Mouse (Mus musculus) E14TG2a.4 (cell line): ENCODE measurements around the gene Mob3a.
"Not testable (repeated sequence)": the region's sequence is repeated elsewhere in the genome, so short reads cannot be mapped to it uniquely, and the experiment has no call there.

Experiments used
- H3K27me3 ChIP-seq: 2 replicates; pipeline ENCODE4 v1.6.1; 2014; ENCODE audit warnings: low read length, control low read depth; ENCODE audit not compliant: insufficient read depth
- H3K36me3 ChIP-seq: 2 replicates; pipeline ENCODE4 v1.6.1; 2014; ENCODE audit warnings: low read length, control low read depth; ENCODE audit not compliant: insufficient read depth
- H3K4me1 ChIP-seq: replicated peaks from 2 replicates; pipeline ENCODE4 v1.6.1; 2014; ENCODE audit warnings: low read depth, low read length, control low read depth
- H3K4me3 ChIP-seq: replicated peaks from 2 replicates; pipeline ENCODE4 v1.5.1; 2014; ENCODE audit warnings: mild to moderate bottlenecking, low read length
- H3K9me3 ChIP-seq: 2 replicates; pipeline ENCODE4 v1.6.1; 2014; ENCODE audit warnings: low read length, control low read depth
- CTCF ChIP-seq: conservative IDR thresholded peaks from 2 replicates; pipeline ENCODE4 v1.5.1; 2014; ENCODE audit warnings: low read length
- NANOG ChIP-seq: IDR thresholded peaks from 2 replicates; pipeline ENCODE4 v1.6.1; 2014; ENCODE audit warnings: borderline replicate concordance, low read length, mixed read lengths
- POU5F1 ChIP-seq: IDR thresholded peaks from 2 replicates; pipeline ENCODE4 v1.6.1; 2014; ENCODE audit warnings: low read length, borderline replicate concordance

Mob3a gene

GRCm38 (mm10) chr10:80656130-80656862, 45.5 kb downstream of the Mob3a start:
- no peaks in the 10 kb centered on the region for H3K9me3 ChIP-seq
- peaks cover 85% of the 10 kb centered on the region for H3K4me1 ChIP-seq
- H3K4me3 ChIP-seq, result peak overlapping the region; percentile 93
- H3K27me3 ChIP-seq, result no peaks in the 10 kb centered on the region
- TF ChIP-seq POU5F1, result no peak
- peaks cover 36% of the 10 kb centered on the region for H3K36me3 ChIP-seq

GRCm38 (mm10) chr10:80655406-80656129, 46.2 kb downstream of the Mob3a start:
- H3K9me3 ChIP-seq, result no peaks in the 10 kb centered on the region
- peaks cover 85% of the 10 kb centered on the region for H3K4me1 ChIP-seq
- H3K36me3 ChIP-seq, result peaks cover 44% of the 10 kb centered on the region
- TF ChIP-seq NANOG, result no peak
- TF ChIP-seq POU5F1, result no peak
- no peak for TF ChIP-seq CTCF
- no peaks in the 10 kb centered on the region for H3K27me3 ChIP-seq
- H3K4me3 ChIP-seq, result peak overlapping the region; percentile 93

- Histone ChIP-seq H3K4me1 (peaks cover 89% of the 10 kb centered on the region), H3K9me3 (no peaks in the 10 kb centered on the region), H3K4me3 (peak overlapping the region; percentile 93), H3K27me3 (no peaks in the 10 kb centered on the region), H3K36me3 (peaks cover 50% of the 10 kb centered on the region)
- TF ChIP-seq CTCF (no peak), POU5F1 (no peak), NANOG (no peak)
Observed at GRCm38 (mm10) chr10:80654866-80655265, 46.9 kb downstream of the Mob3a start.

- TF ChIP-seq NANOG, result no peak
- no peak for TF ChIP-seq POU5F1
- no peak for TF ChIP-seq CTCF
- no peaks in the 10 kb centered on the region for H3K27me3 ChIP-seq
- peaks cover 64% of the 10 kb centered on the region for H3K36me3 ChIP-seq
- no peaks in the 10 kb centered on the region for H3K9me3 ChIP-seq
- H3K4me1 ChIP-seq, result peaks cover 85% of the 10 kb centered on the region
- H3K4me3 ChIP-seq, result no peak overlapping the region
Observed at GRCm38 (mm10) chr10:80653156-80653720, 48.5 kb downstream of the Mob3a start.

- H3K9me3 ChIP-seq, result no peaks in the 10 kb centered on the region
- H3K4me3 ChIP-seq, result no peak overlapping the region
- TF ChIP-seq POU5F1 (no peak), CTCF (no peak), NANOG (no peak)
- peaks cover 83% of the 10 kb centered on the region for H3K4me1 ChIP-seq
- peaks cover 91% of the 10 kb centered on the region for H3K36me3 ChIP-seq
- no peaks in the 10 kb centered on the region for H3K27me3 ChIP-seq
Observed at GRCm38 (mm10) chr10:80650392-80650791, 51.4 kb downstream of the Mob3a start.

- not testable (repeated sequence) for H3K9me3 ChIP-seq, H3K4me3 ChIP-seq, H3K27me3 ChIP-seq
- Histone ChIP-seq H3K36me3 (peaks cover 91% of the 10 kb centered on the region), H3K4me1 (peaks cover 83% of the 10 kb centered on the region)
Observed at GRCm38 (mm10) chr10:80649910-80650309, 51.9 kb downstream of the Mob3a start.

GRCm38 (mm10) chr10:80646936-80647335, 54.8 kb downstream of the Mob3a start:
- H3K36me3 ChIP-seq, result peaks cover 95% of the 10 kb centered on the region
- peaks cover 81% of the 10 kb centered on the region for H3K4me1 ChIP-seq
- TF ChIP-seq CTCF (no peak), POU5F1 (no peak), NANOG (no peak)
- H3K27me3 ChIP-seq, result no peaks in the 10 kb centered on the region
- no peak overlapping the region for H3K4me3 ChIP-seq
- H3K9me3 ChIP-seq, result no peaks in the 10 kb centered on the region

- Histone ChIP-seq H3K36me3 (peaks cover 98% of the 10 kb centered on the region), H3K9me3 (no peaks in the 10 kb centered on the region), H3K27me3 (no peaks in the 10 kb centered on the region), H3K4me3 (no peak overlapping the region), H3K4me1 (peaks cover 88% of the 10 kb centered on the region)
- no peak for TF ChIP-seq NANOG
- TF ChIP-seq CTCF, result no peak
- no peak for TF ChIP-seq POU5F1
Observed at GRCm38 (mm10) chr10:80635345-80635744, 66.4 kb downstream of the Mob3a start.
